Mouse (Mus musculus) ovary, postnatal 14 days (tissue): ENCODE measurements around the gene Ets1.
A peak's percentile ranks its signal among the peaks of the same experiment; 100 is the strongest.

Experiments used
- DNase-seq: peaks from one replicate; pipeline ENCODE4 v3.0.0; 2022; ENCODE audit warnings: low spot score

Ets1 gene

DNA sequence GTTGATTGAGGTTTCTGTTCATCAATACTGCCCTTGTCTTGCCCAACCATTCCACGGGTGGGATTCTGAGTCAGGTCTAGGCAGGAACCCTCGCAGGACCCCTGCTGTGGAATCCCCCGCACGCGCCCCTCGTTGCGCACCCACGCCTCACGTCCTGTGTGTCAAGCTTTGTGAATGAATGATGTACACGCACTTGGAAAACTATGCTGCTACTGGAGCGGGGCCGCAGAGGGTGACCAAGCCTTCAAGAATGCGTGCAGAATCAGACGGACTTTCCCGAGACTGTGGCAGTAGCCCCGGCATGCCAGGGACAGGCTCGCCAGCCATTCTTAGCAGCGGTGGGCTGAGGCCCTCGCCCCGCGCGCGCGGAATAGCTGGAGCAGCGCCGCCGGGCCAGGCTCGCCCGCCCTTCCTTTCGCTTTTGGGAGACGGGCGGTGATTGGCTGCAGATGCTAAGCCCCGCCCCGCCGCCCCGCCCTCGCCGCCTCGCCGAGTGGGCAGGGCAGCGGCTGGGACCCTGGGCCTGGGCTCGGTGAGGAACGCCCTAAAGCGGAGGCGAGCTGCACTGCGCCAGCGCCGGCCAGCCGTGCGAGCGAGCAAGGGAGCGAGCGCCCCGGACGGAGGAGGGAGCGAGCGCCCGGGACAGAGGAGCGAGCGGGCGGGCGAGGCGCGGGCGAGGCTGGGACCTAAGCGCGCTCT is 59.6 kb downstream of the Ets1 start:
- DNase-seq, result peak; percentile 96

DNA sequence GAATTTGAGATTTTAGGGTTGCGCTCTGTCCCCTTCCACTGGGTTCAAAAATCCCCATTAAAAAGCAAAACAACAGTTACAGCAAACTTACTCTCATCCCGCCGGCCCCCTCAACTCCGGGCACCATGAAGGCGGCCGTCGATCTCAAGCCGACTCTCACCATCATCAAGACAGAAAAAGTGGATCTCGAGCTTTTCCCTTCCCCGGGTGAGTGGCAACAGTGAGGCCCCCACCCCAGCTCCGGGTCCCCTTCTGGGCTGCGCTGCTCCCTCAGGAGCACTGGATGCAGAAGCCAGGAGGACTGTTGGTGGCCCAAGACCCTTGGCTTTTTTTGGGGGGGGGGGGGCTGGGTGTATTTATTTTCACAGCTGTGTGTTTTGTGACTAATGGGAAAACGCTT is 60.2 kb downstream of the Ets1 start:
- no peak for DNase-seq

DNA sequence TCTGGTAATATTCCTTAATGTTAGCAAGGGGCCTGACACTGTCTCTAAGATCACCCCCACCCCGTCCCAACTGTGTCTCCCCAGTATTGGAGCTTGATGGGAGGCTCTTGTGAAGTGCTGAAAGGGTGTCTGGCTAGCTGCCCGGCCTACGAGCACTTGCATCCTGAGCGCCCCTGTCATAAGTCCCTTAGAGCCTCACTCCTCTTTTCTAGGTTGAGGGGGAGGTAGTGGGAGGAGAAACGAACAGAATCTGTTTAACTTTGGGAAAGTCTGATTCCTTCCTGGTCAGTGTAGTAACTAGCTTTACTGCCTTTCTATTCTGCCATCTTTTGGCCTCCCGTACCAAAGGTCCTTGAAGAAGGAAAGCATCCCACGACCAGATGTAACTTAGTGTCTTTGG is 60.7 kb downstream of the Ets1 start:
- DNase-seq, result no peak

DNA sequence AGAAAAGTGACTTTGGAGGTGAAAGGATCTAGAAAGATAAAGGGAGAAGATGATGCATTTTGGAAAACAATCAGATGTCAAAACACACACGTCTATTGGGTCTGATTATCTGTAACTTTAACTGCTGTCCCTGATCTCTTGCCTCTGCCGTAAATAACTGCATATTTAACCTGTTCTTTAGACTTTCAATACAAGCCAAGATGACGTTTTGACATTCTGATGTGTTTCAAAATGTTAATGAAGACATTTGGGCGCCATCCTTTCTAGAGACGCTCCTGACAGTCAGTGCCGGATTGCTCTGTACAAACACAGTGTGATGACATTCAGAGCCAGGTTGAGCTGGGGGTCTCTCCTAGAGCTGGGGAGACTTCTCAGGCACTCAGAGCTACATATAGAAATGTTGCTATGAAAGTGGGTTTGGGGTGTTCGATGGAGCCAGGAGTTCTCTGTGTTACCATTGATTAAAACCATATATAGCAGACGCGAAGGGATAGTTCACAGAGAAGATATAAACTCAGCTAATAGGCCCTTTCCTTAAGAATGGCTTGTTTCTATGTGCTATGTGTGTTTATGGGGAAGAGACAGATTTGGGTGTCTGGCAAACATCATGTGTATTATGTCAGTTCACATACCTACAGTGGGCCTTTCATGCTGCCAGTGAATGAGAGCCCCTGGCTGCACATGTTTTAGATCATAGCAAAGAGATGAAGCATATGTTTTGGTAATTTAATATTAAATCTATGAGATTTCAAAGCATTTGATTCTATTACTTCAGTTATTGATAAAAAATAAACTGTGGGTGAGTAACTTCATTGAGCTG is 61.5 kb downstream of the Ets1 start:
- DNase-seq, result no peak

DNA sequence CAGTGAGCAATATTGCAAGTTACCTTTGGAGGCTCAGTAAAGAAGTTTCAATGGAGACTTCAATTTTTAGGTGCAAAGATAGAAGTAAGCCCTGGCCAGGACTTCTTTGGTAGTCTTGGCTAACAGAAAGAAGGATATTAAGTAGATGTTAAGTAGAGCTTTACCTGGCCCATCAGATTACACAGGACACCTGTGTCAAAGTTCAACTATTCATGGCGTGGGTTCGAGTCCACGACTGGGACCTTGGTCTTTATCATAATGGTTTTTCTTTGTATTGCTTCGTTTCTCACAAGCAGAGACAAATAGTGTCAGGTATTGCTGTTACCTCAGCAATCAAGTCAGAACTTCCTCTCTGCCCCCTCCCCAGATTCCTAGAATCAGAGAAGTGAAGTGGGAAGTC is 62.7 kb downstream of the Ets1 start:
- DNase-seq, result no peak

DNA sequence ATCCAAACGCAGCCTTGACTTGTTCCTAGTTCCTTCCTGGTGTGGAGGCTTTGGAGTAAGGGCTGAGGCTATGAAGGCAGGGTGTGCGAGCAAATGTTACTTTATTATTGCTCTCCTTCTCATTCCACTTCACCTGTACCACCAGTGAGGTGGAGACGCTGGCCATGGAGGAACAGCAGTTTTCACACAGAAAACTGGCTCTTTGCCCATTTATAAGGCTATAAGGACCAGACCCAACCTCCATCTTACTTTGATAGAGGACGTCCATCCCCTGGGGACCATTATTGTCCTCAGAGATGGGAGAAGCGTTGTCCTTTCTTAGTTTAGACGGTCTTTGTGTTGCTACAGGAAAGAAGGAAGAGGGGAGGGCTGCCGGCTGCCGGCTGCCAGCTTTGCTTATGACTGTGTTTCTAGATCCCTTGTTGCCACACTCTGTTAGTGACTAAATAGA is 63.4 kb downstream of the Ets1 start:
- DNase-seq, result no peak

DNA sequence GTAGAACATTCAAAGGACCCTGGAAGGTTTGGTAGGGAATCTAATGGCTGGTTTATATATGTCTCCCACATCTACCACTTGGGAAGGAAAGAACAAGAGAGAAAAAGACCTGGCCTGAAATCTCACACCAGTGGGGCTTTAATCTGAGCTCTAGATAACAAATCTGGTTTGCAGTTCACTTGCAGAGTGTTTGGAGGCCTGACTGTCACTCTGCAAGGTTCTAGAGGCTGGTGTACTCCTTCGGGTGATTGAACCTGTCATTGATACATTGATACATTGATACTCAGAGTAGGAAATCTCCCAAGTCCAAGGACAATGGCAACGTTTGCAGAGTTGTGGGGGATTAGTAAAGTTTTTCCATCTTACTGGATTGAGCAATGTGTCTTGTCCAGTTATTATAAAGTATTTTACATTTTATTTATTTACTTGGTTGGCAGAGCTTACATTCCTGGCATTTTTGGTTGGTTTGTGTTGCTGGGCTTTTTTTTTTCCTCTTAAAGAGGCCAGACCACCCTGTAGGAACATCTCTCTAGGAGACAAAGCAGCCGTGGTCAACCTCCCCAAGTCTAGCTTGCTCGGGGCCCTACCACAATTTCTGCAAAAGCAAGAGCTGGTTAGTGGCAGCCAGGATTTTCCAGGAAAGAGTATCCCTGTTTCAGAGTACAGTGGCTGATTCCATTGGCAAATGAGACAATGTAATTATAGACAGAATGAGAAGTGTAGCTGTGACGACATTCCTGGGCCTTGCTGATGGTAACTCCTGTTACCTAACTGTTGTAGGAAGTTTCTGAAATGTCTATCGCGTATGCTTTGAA is 64.3 kb downstream of the Ets1 start:
- DNase-seq, result no peak

DNA sequence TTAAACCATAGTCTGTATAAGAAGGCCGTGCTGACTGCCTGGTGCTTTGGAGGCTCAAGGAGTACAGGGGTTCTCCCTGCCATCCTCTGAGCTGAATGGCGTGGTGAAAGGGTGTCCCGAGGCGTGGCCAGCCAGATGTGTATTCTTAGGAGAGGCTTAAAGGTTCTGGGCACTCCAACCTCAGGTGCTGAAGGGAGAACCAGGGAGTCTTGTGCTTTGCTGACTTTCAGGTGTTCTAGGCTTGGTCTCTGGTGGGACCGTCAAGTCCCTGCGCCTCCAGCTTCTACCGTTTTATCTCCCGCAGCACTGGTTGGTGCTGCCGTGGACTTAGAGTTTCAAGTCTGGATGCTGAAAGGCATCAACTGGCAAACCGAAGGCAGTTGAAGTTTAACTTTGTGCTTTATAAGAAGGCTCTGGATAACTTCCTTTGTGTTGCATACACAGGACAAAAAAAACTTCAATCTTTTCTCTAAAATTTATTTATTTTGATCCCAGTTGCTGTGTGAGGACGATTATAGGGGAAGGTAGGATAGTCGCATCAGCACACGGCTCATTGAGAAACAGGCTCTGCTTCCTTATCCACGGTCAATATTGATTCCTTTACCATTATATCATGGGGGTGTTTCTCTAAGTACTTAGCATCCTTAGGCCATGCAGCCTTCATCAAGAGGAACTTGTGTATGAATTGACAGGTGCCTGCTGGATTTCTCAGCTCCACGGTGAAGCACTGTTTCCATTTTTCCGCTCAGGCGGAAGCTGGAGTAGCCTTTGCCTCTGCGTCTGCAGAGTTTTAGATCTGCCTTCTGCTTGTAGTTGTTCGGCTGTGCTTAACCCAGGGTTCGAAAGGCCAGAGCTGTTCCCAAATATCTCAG is 65.3 kb downstream of the Ets1 start:
- DNase-seq, result no peak

DNA sequence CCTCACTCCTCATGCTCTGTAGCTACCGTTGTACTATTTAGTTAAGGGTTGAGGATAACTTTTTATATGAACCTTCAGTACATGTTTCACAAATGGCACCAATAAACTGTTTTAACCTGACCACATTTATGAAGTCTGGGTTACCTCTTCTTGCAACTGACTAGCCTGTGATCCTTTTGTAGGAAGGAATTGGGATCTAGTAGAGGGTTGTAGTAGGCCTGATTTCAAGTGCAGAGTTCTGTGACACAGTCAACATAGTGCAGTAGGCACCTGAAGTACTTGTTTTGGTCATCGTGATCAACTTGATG is 65.9 kb downstream of the Ets1 start:
- DNase-seq, result no peak

DNA sequence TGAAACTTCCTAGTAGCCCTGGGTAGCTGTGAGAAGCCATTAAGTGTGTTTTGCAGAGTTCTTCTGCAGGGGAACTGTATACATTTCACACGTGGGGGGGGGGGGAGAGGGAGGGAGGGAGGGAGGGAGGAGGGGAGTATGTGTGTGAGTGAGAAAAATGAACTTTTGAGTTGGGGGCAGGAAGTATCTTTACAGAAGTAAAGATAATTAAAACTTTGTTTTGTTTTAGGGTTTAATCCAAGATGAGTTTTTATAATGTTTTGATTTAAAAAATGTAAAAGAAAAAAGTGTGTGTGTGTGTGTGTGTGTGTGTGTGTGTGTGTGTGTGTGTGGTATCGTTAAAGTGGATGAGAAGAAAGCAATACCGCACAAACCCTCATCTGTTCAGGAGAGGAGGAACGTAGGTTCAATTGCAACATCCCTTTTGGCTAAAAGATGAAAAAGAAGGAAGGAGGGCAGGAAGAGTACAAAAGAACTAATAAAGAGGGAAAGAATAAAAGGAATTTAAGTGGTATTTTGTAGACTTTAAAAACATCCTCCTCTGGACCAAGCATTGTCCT is 66.9 kb downstream of the Ets1 start:
- DNase-seq, result no peak

DNA sequence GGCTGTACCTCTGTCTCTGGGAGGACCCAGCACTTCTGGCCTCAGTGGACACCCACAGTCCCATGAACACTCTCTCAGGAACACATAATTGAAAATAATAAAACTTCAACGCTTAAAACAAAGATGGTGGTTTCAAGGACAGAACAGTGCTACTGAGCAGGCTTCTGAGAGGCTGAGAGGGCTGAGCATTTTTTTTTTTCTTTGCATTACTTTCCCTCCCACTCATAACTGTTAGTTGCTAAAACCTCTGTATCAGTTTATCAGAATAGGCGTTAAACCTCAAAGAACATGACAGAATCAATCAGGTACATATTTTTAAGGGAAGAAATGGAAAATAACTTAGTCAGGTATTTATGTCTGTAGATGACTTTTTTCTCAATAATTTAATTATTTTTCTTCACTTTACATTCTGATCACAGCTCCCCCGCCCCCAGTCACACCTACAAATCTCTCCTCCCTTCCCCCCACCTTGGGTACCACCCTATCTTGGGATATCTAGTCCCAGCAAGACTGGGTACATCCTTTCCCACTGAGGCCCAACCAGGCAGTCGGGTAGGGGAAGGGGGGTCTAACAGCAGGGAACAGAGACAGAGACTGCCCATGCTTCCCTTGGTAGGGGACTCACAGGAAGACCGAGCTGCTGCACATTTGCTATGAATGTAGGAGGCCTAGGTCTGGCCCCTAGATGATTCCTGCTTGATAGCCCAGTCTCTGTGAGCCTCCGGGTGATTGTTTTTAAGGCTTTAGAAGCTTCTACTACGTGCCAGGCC is 68.1 kb downstream of the Ets1 start:
- no peak for DNase-seq

DNA sequence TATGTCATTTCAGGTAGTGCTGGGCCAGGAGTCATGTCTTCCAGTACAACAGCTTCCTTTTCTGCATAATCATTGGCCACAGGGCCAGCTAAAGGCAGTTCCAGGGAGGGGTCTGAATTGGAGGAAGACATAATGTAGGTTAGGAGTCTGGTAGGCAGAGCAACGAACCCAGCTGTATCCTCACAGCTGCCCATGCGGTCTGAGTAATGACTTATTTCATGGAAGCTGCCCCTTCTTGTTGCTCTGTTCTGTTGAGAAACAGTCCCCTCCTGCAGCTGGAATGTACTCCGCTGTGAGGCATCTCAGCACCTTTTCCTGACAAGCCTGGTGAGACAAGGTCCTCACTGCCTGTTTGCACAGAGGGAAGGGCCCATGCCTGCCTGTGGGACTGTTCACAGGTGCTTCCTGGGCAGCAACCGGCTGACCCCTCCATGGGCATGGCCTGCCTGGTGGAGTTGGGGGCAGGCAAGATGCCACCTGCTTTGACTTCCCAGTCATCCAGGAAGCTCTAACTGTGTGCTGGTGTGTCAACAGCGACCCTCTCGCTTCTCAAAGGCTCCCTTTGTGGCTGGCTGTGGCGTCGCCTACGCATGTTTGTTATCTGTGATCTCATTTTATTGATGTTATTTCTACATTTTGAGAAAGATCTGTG is 69.9 kb downstream of the Ets1 start:
- DNase-seq, result no peak

DNA sequence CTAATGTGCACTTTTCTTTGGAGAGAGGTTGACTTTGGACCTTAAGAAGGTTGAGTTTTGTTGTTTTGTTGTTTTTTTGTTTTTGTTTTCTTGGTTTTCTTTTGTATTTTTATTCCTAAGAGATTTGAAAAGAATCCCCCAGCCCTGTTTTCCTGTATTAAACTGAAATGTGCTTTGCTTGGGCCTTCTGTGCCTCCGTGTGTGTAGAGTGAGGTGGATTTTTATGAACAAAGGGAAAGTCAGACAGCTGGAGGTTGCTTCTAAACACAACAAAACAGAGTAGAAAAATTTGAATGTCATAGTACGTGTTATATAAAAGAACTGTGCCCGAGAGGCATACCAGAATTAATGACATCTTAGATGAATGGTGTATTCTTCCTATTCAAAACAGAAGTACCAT is 71.4 kb downstream of the Ets1 start:
- DNase-seq, result no peak

DNA sequence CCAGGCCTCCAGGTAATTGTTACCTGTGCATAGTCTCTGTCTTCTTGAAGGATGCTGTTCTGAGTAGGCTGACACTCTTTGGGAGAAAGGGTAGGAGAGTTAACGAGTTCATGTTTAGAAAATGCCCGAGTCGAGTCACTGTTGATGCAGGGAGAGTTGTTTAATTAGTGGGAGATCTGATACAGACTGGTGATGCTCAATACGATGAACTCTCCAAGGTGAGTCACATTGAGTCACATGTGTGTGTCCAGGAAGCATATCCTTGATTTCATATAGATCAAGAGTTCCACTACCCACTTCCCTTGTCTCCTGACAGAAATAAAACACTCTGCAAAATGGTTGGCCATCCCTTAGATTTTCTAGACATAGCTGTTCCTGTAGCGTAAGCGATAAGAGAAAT is 72.5 kb downstream of the Ets1 start:
- no peak for DNase-seq

DNA sequence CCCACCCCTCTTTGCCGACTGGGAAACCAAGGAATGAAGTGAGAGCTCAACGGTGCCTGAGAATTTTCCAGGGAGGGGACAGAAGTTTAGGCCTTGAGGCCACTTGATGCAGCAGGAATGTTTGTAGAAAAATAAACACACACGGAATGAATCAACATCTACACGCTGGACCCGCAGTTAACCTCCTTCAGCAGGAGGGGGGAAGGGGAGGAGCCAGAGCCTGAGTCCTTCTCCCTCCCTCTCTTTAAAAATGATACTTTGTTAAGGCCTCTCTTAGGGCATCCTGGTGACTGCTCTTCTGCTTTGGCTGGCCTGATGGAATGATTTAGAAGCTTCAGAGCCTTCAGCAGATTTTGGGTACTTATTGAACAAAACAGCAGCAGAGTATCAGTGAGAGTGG is 73.3 kb downstream of the Ets1 start:
- DNase-seq, result no peak

DNA sequence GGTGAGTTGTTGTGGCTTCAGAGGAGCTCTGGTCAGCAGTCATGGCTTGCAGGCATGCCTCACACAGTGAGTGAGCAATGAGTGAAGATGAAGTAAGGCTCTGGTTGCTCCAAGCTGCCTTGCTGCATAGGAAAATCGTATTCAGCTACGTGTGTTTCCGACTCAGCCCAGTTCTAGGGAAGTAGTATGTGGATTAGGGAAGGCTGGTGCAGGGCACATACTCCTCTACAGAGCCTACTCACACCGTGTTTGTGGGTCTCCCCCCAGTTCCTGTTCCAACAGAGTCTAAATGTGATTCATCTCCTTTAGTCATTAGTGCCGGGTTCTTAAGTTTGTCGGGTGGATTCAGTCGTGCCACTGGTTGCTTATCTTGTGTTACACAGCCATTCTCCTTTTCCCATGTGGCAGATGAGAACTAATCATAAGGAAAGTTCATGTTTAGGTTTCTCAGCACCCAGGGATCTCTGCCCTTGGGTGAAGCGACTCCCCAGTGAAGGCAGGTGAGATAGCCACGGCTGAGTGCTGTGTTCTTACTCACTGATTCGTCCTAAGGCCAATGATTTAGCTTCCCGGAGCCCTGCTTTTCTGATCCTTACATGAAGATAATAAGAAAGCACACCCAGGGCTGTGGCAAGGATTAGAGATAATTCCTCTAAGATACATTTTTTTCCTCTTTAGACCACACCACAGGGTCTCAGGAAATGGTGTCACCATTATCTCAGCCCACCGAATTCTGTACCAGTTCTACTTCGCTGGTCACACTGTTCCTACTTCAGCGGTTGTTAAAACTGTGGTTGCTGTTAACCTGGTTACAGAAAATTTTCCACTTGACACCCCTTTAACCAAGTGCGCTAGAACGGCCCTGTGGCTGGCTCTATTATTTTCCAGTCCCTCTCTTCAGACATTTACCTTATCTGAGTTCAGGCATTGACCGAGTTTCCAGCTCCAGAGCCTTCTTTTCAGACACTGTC is 74.0 kb downstream of the Ets1 start:
- DNase-seq, result no peak

DNA sequence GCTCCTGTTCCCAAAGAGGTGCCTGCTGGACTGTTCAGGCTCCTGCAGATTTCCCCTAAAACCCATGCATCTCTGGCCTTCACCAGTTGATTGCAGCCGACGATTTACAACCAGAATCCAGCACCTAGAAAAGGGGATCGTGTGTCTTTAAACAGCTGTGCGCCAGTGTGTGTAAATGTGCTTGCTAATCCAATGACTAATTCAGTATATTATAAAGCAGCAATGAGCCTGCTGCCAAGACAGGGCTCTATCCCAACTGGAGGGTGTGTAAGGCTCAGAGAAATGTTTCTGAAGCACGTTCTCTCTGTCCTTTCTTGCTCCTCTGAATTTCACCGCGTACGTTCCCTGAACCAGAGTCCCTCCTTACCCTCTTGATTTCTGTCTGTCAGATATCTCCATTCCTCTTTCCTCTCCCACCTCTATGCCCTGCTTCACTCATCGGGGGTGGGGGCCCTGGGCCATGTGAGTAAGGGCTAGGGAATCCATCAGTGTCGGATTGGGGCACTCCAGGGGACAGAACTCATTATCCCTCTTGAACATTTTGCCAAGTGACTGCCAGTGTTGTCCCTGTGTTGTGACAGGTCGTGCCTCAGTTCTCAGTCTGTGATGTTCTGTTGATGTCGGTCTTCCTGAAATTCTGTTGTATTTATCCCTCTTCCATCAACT is 75.1 kb downstream of the Ets1 start:
- no peak for DNase-seq

DNA sequence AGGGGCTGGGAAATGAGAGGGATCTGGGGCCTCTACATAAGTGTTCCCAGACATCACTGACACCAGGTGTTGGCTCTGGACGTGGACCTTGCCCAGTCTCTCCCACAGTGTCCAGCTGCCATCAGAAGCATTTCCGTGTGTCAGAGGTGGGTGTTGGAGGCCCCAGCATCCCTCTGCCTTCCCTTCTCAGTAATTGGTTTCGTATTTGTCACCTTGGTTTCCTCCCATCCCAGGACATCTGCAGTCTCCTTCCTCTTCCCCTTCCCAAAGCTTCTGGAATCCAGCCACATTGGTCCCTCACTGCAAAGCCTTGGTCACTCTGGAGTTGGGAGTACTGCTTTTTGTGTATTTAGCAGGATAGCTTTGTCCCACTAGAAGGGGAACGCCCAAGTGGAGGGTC is 75.7 kb downstream of the Ets1 start:
- DNase-seq, result no peak
